Mouse (Mus musculus) G1E (cell line): ENCODE measurements at regions not wholly inside any gene's neighbourhood (a gene's known extent, or its start where the extent isn't known, plus 50 kb on each side); places are given as distances from the start of the nearest gene placed in this dataset.

Source experiments
- ATAC-seq: 2 replicates; pipeline ENCODE4 v1.8.0; 2016; ENCODE audit warnings: mild to moderate bottlenecking; ENCODE audit not compliant: insufficient number of reproducible peaks, poor library complexity, low FRiP score, severe bottlenecking; ENCODE audit errors: extremely low read depth
- DNase-seq: peaks from one replicate; pipeline ENCODE4 v3.0.0; 2012; ENCODE audit warnings: low spot score
- H3K27me3 ChIP-seq: 2 replicates; pipeline ENCODE4 v1.6.1; 2012; ENCODE audit warnings: mild to moderate bottlenecking, low read length, inconsistent platforms; ENCODE audit not compliant: insufficient read depth
- H3K36me3 ChIP-seq: replicated peaks from 2 replicates; pipeline ENCODE3; 2012; ENCODE audit warnings: mild to moderate bottlenecking, inconsistent platforms
- H3K4me1 ChIP-seq: 2 replicates; pipeline ENCODE4 v1.6.1; 2012; ENCODE audit warnings: low read depth, low read length, inconsistent platforms, mixed read lengths; ENCODE audit not compliant: insufficient read depth
- H3K4me3 ChIP-seq: 2 replicates; pipeline ENCODE4 v1.5.1; 2012; ENCODE audit warnings: low read depth, mild to moderate bottlenecking, inconsistent platforms, low read length, moderate library complexity, mixed read lengths
- H3K9me3 ChIP-seq: replicated peaks from 2 replicates; pipeline ENCODE4 v1.6.1; 2012; ENCODE audit warnings: inconsistent platforms
- CTCF ChIP-seq: IDR thresholded peaks from 2 replicates; pipeline ENCODE4 v1.5.1; 2012; ENCODE audit warnings: low read depth, low read length, inconsistent platforms, mixed read lengths
- GATA1 ChIP-seq: IDR thresholded peaks from 2 replicates; pipeline ENCODE4 v1.6.1; 2012; ENCODE audit warnings: borderline replicate concordance, low read length, inconsistent platforms, mixed read lengths
- GATA2 ChIP-seq: IDR thresholded peaks from 2 replicates; pipeline ENCODE4 v1.6.1; 2012; ENCODE audit warnings: low read depth, low read length, inconsistent platforms, borderline replicate concordance
- POLR2AphosphoS5 ChIP-seq: IDR thresholded peaks from 2 replicates; pipeline ENCODE4 v1.6.1; 2012; ENCODE audit warnings: low read depth, low read length, inconsistent platforms; ENCODE audit not compliant: insufficient replicate concordance
- TAL1 ChIP-seq: conservative IDR thresholded peaks from 2 replicates; pipeline ENCODE4 v1.6.1; 2012; ENCODE audit warnings: low read depth, low read length, inconsistent platforms, mixed read lengths

DNA sequence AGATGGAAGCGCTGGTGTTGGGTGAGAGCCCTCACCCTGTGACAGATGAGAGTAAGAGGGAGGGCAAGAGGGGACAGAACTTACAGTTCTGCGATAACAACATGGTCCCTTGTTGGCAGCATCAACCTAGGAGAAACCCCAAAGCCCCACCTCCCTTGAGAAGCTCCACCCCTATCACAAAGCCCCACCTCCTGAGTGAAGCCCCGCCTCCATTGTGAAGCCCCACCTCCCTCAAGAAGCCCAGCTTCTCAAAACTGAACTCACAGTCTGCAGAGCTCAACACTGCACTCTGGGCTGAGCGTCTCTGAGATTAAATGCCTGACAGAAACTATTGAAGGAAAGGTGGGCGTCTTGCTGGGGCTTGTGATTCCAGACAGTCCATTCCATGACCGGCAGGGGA, 131.6 kb downstream of the Cryba4 start:
- H3K27me3 ChIP-seq, result no peaks in the 10 kb centered on the region; the same call in 1 of the 2 replicates

DNA sequence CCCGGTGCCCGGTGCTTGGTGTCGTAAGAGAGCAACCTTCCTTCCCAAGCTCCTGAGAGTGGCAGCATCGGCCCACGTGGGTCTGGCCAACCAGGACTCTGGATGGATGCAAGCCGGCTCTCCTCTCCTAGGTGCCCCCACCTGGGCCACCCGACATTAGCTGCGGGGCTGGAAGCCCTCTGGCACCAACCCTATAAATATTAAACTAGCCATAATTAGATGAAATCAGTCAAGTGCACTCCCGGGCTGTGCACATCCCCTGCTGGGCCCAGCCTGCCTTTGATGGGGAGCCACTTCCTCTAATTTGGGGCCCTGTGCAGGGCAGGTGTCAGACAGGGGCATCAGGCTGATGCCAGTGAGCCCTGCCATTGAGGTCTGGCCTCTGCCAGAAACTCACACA, 130.8 kb downstream of the Cryba4 start:
- ATAC-seq, result no peak
- Histone ChIP-seq H3K4me1 (no peaks in the 10 kb centered on the region), H3K9me3 (peaks cover 96% of the 10 kb centered on the region)

More for the DNA sequence above, 131.6 kb downstream of the Cryba4 start:
- no peak for DNase-seq
- ATAC-seq, result no peak
- no peaks in the 10 kb centered on the region for H3K36me3 ChIP-seq
- no peak overlapping the region for H3K4me3 ChIP-seq
- H3K4me1 ChIP-seq, result no peaks in the 10 kb centered on the region
- H3K9me3 ChIP-seq, result peaks cover 95% of the 10 kb centered on the region
- TF ChIP-seq TAL1 (no peak), CTCF (no peak), GATA2 (no peak), GATA1 (no peak), POLR2AphosphoS5 (no peak)

DNA sequence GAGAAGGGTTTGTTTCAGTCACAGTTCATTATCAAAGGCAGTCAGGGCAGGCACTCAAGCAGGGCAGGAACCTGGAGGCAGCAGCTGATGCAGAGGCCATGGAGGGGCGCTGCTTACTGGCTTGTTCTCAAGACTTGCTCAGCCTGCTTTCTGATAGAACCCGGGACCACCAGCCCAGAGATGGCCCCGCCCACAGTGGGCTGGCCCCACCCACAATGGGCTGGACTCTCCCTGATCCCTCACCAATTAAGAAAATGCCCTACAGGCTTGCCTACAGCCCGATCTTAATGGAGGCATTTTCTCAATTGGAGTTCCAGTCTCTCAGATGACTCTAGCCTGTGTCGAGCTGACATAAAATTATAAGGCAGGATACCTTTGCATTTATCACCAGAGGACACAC, 129.7 kb downstream of the Cryba4 start:
- Histone ChIP-seq H3K27me3 (no peaks in the 10 kb centered on the region; the same call in 1 of the 2 replicates), H3K36me3 (no peaks in the 10 kb centered on the region), H3K9me3 (peaks cover 97% of the 10 kb centered on the region), H3K4me1 (no peaks in the 10 kb centered on the region), H3K4me3 (no peak overlapping the region)
- DNase-seq (no peak), ATAC-seq (no peak)
- TF ChIP-seq TAL1, result no peak
- no peak for TF ChIP-seq GATA2
- TF ChIP-seq GATA1, result no peak
- TF ChIP-seq CTCF, result no peak
- no peak for TF ChIP-seq POLR2AphosphoS5

More for the DNA sequence above, 130.8 kb downstream of the Cryba4 start:
- no peak overlapping the region for H3K4me3 ChIP-seq
- no peak for TF ChIP-seq CTCF
- TF ChIP-seq POLR2AphosphoS5, result no peak
- TF ChIP-seq GATA1, result no peak
- no peak for TF ChIP-seq TAL1
- no peak for TF ChIP-seq GATA2
- no peaks in the 10 kb centered on the region; the same call in 1 of the 2 replicates for H3K27me3 ChIP-seq
- DNase-seq, result no peak
- no peaks in the 10 kb centered on the region for H3K36me3 ChIP-seq

DNA sequence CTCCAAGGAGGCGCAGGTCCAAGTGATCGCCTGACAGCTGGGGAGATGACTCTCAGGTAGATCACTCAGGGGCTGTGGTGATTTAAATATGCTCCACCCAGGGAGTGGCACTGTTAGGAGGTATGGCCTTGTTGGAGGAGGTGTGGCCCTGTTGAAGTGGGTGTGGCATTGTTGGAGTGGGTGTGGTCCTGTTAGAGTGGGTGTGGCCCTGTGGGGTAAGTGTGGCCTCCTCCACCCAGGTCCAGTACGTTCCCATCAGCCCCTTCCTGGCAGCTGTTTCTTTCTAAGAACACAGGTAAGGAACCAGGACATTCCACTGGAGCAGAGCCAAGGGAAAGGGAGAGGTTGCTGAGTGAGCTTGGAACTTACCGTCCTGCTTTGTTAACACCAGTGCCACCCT, 125.1 kb downstream of the Cryba4 start:
- no peaks in the 10 kb centered on the region for H3K4me1 ChIP-seq
- H3K9me3 ChIP-seq, result peaks cover 87% of the 10 kb centered on the region
- no peaks in the 10 kb centered on the region for H3K27me3 ChIP-seq
- TF ChIP-seq GATA1 (no peak), GATA2 (no peak), TAL1 (no peak), CTCF (no peak), POLR2AphosphoS5 (no peak)
- ATAC-seq (no peak), DNase-seq (no peak)
- no peaks in the 10 kb centered on the region for H3K36me3 ChIP-seq
- H3K4me3 ChIP-seq, result no peak overlapping the region

DNA sequence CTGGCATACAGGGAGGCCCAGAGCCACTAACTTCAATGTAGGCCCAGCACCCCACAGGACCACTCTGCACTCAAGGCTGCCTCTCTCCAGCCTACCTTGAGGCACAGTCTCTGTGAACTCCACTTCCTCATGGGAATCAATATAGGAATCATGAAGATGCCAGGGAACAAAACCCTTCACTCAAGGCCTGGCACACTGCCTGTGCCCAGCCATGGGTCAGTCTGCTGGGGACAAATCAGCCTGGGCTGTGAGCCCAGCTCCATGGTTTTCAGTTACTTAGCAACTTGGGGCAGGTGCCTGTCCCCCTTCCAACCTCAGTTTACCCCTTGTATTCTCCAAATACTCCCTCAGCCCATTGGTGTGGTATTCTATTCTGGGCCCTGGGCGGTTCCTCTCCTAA, 119.6 kb downstream of the Cryba4 start:
- Histone ChIP-seq H3K36me3 (no peaks in the 10 kb centered on the region), H3K4me3 (no peak overlapping the region), H3K4me1 (no peaks in the 10 kb centered on the region), H3K27me3 (no peaks in the 10 kb centered on the region), H3K9me3 (peaks cover 83% of the 10 kb centered on the region)
- ATAC-seq (no peak), DNase-seq (no peak)
- TF ChIP-seq CTCF (no peak), GATA2 (no peak), POLR2AphosphoS5 (no peak), GATA1 (no peak)

DNA sequence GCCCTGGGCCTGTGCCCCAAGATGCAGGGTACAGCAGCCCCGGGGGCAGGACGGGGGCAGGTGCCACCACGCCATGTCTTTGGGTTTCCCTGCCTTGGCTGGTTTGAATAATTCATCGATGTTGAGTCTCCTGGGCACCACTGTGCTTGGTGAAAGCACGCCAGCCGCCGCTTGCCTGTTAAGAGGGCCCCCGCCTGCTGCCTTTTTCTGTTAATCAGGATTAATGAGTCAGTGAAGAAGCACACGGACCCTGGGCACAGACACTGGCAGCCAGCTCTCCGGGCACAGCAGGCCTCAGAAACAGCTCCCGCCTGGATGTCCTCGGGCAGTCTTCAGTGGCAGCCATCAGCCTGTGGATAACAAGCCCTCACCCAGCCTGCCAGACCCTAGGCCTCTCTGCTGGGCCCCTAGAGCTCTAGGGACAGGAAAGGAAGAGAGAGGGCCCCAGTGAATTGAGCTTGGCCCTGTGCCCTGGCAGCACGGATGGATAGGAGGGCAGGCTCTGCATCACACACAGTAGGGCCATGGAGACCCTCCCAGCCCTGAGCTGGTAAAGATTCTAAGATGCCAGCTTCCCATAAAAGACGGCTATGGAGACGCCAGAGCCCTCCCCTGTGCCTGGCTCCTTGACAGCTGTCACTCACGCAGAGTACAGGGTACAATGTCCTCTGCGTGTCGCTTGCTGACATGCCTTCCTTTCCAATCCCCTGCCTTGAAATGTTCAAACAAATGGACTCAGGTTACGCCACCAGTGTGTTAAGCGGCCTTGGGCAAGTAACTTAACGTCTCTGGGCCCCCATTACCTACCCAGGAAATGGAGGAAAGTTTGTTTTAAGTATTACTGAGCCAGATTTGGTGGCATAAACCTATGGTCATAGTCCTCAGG, 118.4 kb downstream of the Cryba4 start:
- Histone ChIP-seq H3K9me3 (peaks cover 79% of the 10 kb centered on the region), H3K27me3 (no peaks in the 10 kb centered on the region), H3K36me3 (no peaks in the 10 kb centered on the region), H3K4me1 (no peaks in the 10 kb centered on the region), H3K4me3 (no peak overlapping the region)
- TF ChIP-seq TAL1, result no peak
- TF ChIP-seq GATA2, result no peak
- TF ChIP-seq POLR2AphosphoS5, result no peak
- no peak for TF ChIP-seq GATA1
- TF ChIP-seq CTCF, result no peak
- no peak for ATAC-seq
- DNase-seq, result no peak

DNA sequence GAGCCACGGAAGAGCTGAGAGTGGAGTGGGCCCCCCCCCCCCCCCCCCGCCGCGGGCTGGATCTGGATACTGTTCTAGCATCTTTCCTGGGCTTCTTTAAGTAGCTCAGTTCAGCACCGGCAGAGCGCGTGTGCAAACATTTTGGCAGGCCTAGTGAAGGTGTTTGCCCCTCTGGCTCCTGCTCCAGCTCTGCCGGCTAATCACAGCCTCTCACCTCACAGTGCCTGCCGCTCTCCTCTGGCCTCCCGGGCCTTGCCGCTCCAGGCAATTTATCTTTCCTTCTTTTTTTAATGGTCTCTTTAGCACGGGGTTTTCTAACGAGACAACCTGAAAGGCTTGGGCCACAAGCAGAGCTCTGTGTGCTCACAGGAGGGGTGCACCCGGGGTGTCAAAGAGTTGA, 115.7 kb downstream of the Cryba4 start:
- no peak for TF ChIP-seq CTCF
- TF ChIP-seq TAL1, result no peak
- TF ChIP-seq GATA1, result no peak
- TF ChIP-seq POLR2AphosphoS5, result no peak
- TF ChIP-seq GATA2, result no peak
- Histone ChIP-seq H3K27me3 (no peaks in the 10 kb centered on the region), H3K4me3 (no peak overlapping the region), H3K9me3 (peaks cover 73% of the 10 kb centered on the region), H3K36me3 (no peaks in the 10 kb centered on the region), H3K4me1 (no peaks in the 10 kb centered on the region)
- ATAC-seq, result no peak
- no peak for DNase-seq
